Mouse (Mus musculus) midbrain, embryonic 16.5 days (tissue): ENCODE data around the gene Gtpbp6. TPM values are rescaled to one million over a fixed set of nuclear protein-coding genes. Genes with fewer than 3 reads are reported as not detected.
"Not testable (repeated sequence)": the region's sequence is repeated elsewhere in the genome, so short reads cannot be mapped to it uniquely, and the experiment has no call there.

Experiments used
- ATAC-seq: fragments of 200-750 bp; cut with Nextera tagmentation; 2 replicates; pipeline ENCODE4 v1.8.0; 2017; ENCODE audit warnings: moderate TSS enrichment
- H3K27ac ChIP-seq: fragments of 300-500 bp; sonication (generic); 2 replicates; pipeline ENCODE4 v1.5.1; 2014; ENCODE audit warnings: mild to moderate bottlenecking, low read length, mixed read lengths
- H3K27me3 ChIP-seq: fragments of 300-500 bp; sonication (generic); 2 replicates; pipeline ENCODE4 v1.6.1; 2014; ENCODE audit warnings: low read depth, low read length, mixed read lengths; ENCODE audit not compliant: control insufficient read depth, insufficient read depth
- H3K36me3 ChIP-seq: fragments of 300-500 bp; sonication (generic); 2 replicates; pipeline ENCODE4 v1.6.1; 2014; ENCODE audit warnings: mild to moderate bottlenecking, low read length, moderate library complexity, mixed read lengths; ENCODE audit not compliant: control insufficient read depth, insufficient read depth
- H3K4me1 ChIP-seq: fragments of 300-500 bp; sonication (generic); 2 replicates; pipeline ENCODE4 v1.6.1; 2014; ENCODE audit warnings: mild to moderate bottlenecking, low read length, mixed read lengths; ENCODE audit not compliant: control insufficient read depth, insufficient read depth
- H3K4me2 ChIP-seq: fragments of 300-500 bp; sonication (generic); 2 replicates; pipeline ENCODE4 v1.6.1; 2014; ENCODE audit warnings: mild to moderate bottlenecking, low read length, mixed read lengths
- H3K4me3 ChIP-seq: fragments of 300-500 bp; sonication (generic); 2 replicates; pipeline ENCODE4 v1.5.1; 2014; ENCODE audit warnings: low read depth, mild to moderate bottlenecking, low read length, moderate library complexity, mixed read lengths
- H3K9ac ChIP-seq: fragments of 300-500 bp; sonication (generic); 2 replicates; pipeline ENCODE4 v1.6.1; 2014; ENCODE audit warnings: low read depth, low read length, mixed read lengths
- H3K9me3 ChIP-seq: fragments of 300-500 bp; sonication (generic); replicated peaks from 2 replicates; pipeline ENCODE4 v1.6.1; 2014; ENCODE audit warnings: mild to moderate bottlenecking, low read length, mixed read lengths; ENCODE audit not compliant: control insufficient read depth, poor library complexity, severe bottlenecking
- WGBS: fragments of 180-500 bp; shearing (Covaris S2); extraction: QIAGEN DNeasy Blood & Tissue Kit; methylation state at CpG from one replicate; pipeline ENCODE4 v1.1.7; 2014; 5-methylcytosine and 5-hydroxymethylcytosine counted together
- polyA plus RNA-seq: library from polyadenylated mRNA; unstranded; fragments of >200 nt; fragmentation: Nextera tagmentation; extraction: Ambion mirVana; gene quantifications from 2 replicates; pipeline ENCODE4 v1.2.1, GENCODE M21; 2015

The Gtpbp6 gene
- polyA plus RNA-seq, 1 experiment from 2014 or later: 69.2 TPM

DNA sequence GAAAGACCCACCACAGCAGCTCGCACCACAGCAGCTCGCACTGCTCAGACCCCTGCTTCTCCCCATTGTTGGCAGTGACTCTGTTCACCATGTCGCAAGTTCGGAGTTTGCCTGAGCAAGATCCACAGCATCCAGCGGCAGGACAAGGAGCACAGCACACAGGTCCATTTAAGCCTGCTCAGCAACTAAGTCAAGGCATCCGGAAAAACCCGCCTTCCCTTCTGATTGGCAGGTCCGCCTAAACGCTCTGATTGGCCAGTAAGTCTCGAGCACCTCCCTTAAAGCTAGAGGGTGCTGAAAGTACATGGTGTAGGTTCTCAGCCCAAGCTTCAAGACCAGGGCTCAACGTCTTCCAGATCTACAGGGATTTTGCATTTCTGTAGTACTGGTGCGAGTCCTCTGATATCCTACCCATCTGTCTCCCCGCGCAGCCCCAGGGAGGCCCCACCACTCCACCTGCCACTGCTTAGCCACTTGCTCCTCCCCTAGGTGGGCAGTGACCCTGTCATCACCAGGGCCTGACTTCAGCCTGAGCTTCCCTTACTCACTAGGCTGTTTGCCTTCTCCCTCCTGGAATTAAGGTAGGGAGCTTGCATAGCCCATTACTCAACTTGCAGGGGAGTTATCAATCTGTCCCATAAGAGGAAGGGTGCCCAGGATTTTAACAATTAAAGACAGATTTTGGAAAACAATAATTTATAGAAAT, 21.7 kb downstream of the Gtpbp6 start:
- ATAC-seq: no peak
- Histone ChIP-seq H3K4me3 (no peak overlapping the region), H3K9me3 (peaks cover 12% of the 10 kb centered on the region; the same call in 1 of the 2 replicates), H3K4me2 (no peak overlapping the region), H3K36me3 (no peaks in the 10 kb centered on the region), H3K27me3 (no peaks in the 10 kb centered on the region), H3K27ac (no peak overlapping the region), H3K4me1 (no peaks in the 10 kb centered on the region), H3K9ac (no peak overlapping the region)
- WGBS: 47% methylated on average over 14 of the region's 14 CpGs

DNA sequence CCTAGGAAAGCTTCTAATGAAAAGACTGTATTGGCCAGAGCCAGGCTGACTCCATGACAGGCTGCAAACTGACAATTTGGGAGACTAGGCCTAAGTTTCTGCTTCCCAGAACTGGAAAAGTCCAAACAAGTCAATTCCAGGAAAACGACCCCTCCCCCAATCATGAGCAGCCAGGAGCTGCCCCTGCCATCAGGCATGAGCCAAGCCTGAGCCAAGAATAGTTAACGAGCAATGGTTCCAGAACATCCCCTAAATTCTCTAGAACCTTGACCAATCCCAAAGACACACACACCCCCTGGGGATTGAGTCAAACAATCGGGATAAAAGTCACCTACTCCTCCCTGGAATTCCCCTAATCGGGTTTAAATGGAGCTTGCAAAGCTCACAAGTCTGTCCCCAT, 25.0 kb downstream of the Gtpbp6 start:
- H3K4me3 ChIP-seq: no peak overlapping the region
- H3K4me2 ChIP-seq: no peak overlapping the region
- no peaks in the 10 kb centered on the region for H3K36me3 ChIP-seq
- 78% methylated on average over 4 of the region's 4 CpGs for WGBS
- ATAC-seq: no peak
- no peaks in the 10 kb centered on the region for H3K4me1 ChIP-seq
- peaks cover 21% of the 10 kb centered on the region for H3K9me3 ChIP-seq
- H3K27ac ChIP-seq: no peak overlapping the region
- H3K9ac ChIP-seq: no peak overlapping the region
- H3K27me3 ChIP-seq: no peaks in the 10 kb centered on the region

DNA sequence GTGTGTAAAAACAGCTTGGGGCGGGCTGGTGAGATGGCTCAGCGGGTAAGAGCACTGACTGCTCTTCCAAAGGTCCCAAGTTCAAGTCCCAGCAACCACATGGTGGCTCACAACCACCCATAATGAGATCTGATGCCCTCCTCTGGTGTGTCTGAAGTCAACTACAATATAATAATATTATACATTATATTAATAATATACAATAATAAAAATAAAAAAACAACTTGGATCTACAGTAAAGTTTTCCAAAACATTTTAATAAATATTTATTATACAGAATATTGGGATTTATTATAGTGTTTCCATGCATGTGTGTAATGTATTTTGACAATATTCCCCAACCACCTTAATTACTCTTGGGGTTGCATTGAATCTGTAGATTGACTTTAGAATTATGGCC, 35.6 kb downstream of the Gtpbp6 start, which contains the start of gene Gm17655:
Gm17655 (minus strand) TSS at position 101 of the 400 bp plus-strand sequence.
- 93% methylated on average over 2 of the region's 2 CpGs for WGBS
- ATAC-seq: not testable (repeated sequence)

DNA sequence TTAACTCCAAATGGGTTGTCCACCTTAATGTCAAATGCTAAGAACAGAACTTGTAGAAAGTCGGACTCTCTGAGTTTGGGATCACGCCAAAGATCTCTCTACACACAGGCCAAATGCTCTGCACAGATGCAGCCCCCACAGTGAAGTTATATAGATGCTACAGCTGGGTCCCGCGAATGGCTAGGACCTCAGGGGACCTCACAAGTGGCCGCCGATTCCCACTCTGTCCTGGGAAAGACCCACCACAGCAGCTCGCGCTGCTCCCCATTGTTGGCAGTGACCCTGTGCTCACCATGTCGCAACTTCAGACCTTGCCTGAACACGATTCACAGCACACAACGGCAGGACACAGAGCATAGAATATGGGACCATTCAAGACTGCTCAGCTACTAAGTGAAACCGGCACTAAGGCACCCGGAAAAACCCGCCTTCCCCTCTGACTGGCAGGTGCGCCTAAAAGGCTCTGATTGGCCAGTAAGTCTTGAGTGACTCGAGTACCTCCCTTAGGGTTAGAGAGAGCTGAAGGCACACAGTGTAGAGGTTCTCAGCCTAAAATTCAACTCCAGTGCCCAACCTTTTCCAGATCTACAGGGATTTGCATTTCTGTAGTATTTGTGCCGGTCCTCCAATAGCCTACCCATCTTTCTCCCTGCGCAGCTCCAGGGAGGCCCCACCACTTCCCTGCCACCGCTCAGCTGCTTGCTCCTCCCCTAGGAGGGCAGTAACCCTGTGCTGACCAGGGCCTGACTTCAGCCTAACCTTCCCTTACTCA, 50.2 kb downstream of the Gtpbp6 start:
- WGBS: 2% methylated on average over 19 of the region's 19 CpGs

More for the DNA sequence above, 35.6 kb downstream of the Gtpbp6 start, which contains the start of gene Gm17655:
- H3K27ac ChIP-seq, H3K4me3 ChIP-seq, H3K27me3 ChIP-seq, H3K4me2 ChIP-seq, H3K4me1 ChIP-seq, H3K9ac ChIP-seq, H3K36me3 ChIP-seq: not testable (repeated sequence)
- peaks cover 24% of the 10 kb centered on the region for H3K9me3 ChIP-seq

More for the DNA sequence above, 50.2 kb downstream of the Gtpbp6 start:
- Histone ChIP-seq H3K27me3 (no peaks in the 10 kb centered on the region), H3K4me2 (peak overlapping the region; percentile 55), H3K27ac (peak overlapping the region; percentile 66), H3K4me3 (peak overlapping the region; percentile 50), H3K9me3 (0 out of 2 replicates have a peak, but pooled peaks cover 6% of the 10 kb centered on the region), H3K4me1 (peaks cover 2% of the 10 kb centered on the region; the same call in 1 of the 2 replicates), H3K36me3 (no peaks in the 10 kb centered on the region), H3K9ac (peak overlapping the region; percentile 54)
- peak; percentile 99 for ATAC-seq

Other genes with a start within 250 kb of the Gtpbp6 start
- gene Gm15446, start 184.8 kb downstream of the Gtpbp6 start, polyA plus RNA-seq: 0.28 and 0.44 TPM in 2 replicates
- gene Zfp932, start 111.7 kb downstream of the Gtpbp6 start, polyA plus RNA-seq: 22.9 and 25.1 TPM in 2 replicates
- 4.7 and 8.9 TPM in 2 replicates for gene Gm17655, start 35.7 kb downstream of the Gtpbp6 start, polyA plus RNA-seq
- 0.88 and 1.0 TPM in 2 replicates for gene Gm35315, start 13.8 kb downstream of the Gtpbp6 start, polyA plus RNA-seq
- 8.0 and 9.2 TPM in 2 replicates for gene Plcxd1, start 8.2 kb downstream of the Gtpbp6 start, polyA plus RNA-seq
- 15.3 and 17.6 TPM in 2 replicates for gene Zfp605, start 1.9 kb upstream of the Gtpbp6 start, polyA plus RNA-seq
- gene Chfr, start 27.6 kb upstream of the Gtpbp6 start, polyA plus RNA-seq: 81.7 and 86.8 TPM in 2 replicates
- 24.7 and 25.7 TPM in 2 replicates for gene Golga3, start 68.5 kb upstream of the Gtpbp6 start, polyA plus RNA-seq
- 18.7 and 24.1 TPM in 2 replicates for gene Ankle2, start 122.8 kb upstream of the Gtpbp6 start, polyA plus RNA-seq
- gene Pgam5, start 161.7 kb upstream of the Gtpbp6 start, polyA plus RNA-seq: 105 and 107 TPM in 2 replicates
- gene Pxmp2, start 178.0 kb upstream of the Gtpbp6 start, polyA plus RNA-seq: 11.5 and 12.2 TPM in 2 replicates
- 5.1 and 7.4 TPM in 2 replicates for gene Pole, start 178.1 kb upstream of the Gtpbp6 start, polyA plus RNA-seq
- 12.5 and 14.1 TPM in 2 replicates for gene P2rx2, start 235.0 kb upstream of the Gtpbp6 start, polyA plus RNA-seq
- gene Lrcol1, start 236.5 kb upstream of the Gtpbp6 start, polyA plus RNA-seq: not detected in 2 replicates